Mouse (Mus musculus): Measurements from ENCODE around the gene Ifi44.
A peak's percentile ranks its signal among the peaks of the same experiment; 100 is the strongest.

Gene Ifi44

GRCm38 (mm10) chr3:151749737-151750136, at the start of gene Ifi44:
Gene Ifi44 (minus strand): TSS chr3:151749960.
- DNase-seq (ENCODE audit: low read depth, low spot score), result no peak

- DNase-seq (ENCODE audit: low read depth, low spot score), result no peak
Measured at GRCm38 (mm10) chr3:151788622-151789021, 38.9 kb upstream of the Ifi44 start.

- DNase-seq (ENCODE audit: low read depth, low spot score), result peak; percentile 19
Measured at GRCm38 (mm10) chr3:151775089-151775488, 25.3 kb upstream of the Ifi44 start.

GRCm38 (mm10) chr3:151771074-151771473, 21.3 kb upstream of the Ifi44 start:
- DNase-seq (ENCODE audit: low read depth, low spot score), result peak; percentile 68

- DNase-seq (ENCODE audit: low read depth, low spot score), result no peak
Measured at GRCm38 (mm10) chr3:151748514-151748913, 1.2 kb downstream of the Ifi44 start.

- DNase-seq (ENCODE audit: low read depth, low spot score), result no peak
Measured at GRCm38 (mm10) chr3:151746058-151746457, 3.7 kb downstream of the Ifi44 start.

- no peak for DNase-seq (ENCODE audit: low read depth, low spot score)
Measured at GRCm38 (mm10) chr3:151742223-151742622, 7.5 kb downstream of the Ifi44 start.

GRCm38 (mm10) chr3:151716246-151716645, 33.5 kb downstream of the Ifi44 start:
- peak; percentile 32 for DNase-seq (ENCODE audit: low read depth, low spot score)

GRCm38 (mm10) chr3:151707335-151707734, 42.4 kb downstream of the Ifi44 start:
- no peak for DNase-seq (ENCODE audit: low read depth, low spot score)

Measured in R1 (cell line).